Mouse (Mus musculus) heart, embryonic 13.5 days (tissue): ENCODE results near the gene Gm9639. TPM values are rescaled to one million over a fixed set of nuclear protein-coding genes. Genes with fewer than 3 reads are reported as not detected.

Source experiments
- ATAC-seq: fragments of 200-750 bp; cut with Nextera tagmentation; 2 replicates; pipeline ENCODE4 v1.8.0; 2017; ENCODE audit warnings: moderate TSS enrichment; ENCODE audit not compliant: insufficient number of reproducible peaks, low FRiP score, low TSS enrichment; ENCODE audit errors: extremely low read depth
- H3K27ac ChIP-seq: fragments of 300-500 bp; sonication (generic); replicated peaks from 2 replicates; pipeline ENCODE4 v1.5.1; 2015; ENCODE audit warnings: moderate library complexity, mild to moderate bottlenecking, inconsistent platforms
- H3K27me3 ChIP-seq: fragments of 300-500 bp; sonication (generic); replicated peaks from 2 replicates; pipeline ENCODE4 v1.6.1; 2015; ENCODE audit warnings: mild to moderate bottlenecking, inconsistent platforms
- H3K36me3 ChIP-seq: fragments of 300-500 bp; sonication (generic); 2 replicates; pipeline ENCODE4 v1.6.1; 2015; ENCODE audit warnings: mild to moderate bottlenecking, inconsistent platforms
- H3K4me1 ChIP-seq: fragments of 300-500 bp; sonication (generic); 2 replicates; pipeline ENCODE4 v1.6.1; 2015; ENCODE audit warnings: inconsistent platforms
- H3K4me2 ChIP-seq: fragments of 300-500 bp; sonication (generic); 2 replicates; pipeline ENCODE4 v1.6.1; 2015; ENCODE audit warnings: inconsistent platforms, mild to moderate bottlenecking, moderate library complexity
- H3K4me3 ChIP-seq: fragments of 300-500 bp; sonication (generic); 2 replicates; pipeline ENCODE4 v1.5.1; 2015; ENCODE audit warnings: moderate library complexity, mild to moderate bottlenecking, inconsistent platforms
- H3K9ac ChIP-seq: fragments of 300-500 bp; sonication (generic); 2 replicates; pipeline ENCODE4 v1.6.1; 2015; ENCODE audit warnings: inconsistent platforms, mild to moderate bottlenecking, moderate library complexity
- H3K9me3 ChIP-seq: fragments of 300-500 bp; sonication (generic); 2 replicates; pipeline ENCODE4 v1.6.1; 2016; ENCODE audit warnings: inconsistent platforms
- WGBS: fragments of 180-500 bp; shearing (Covaris S2); methylation state at CpG from one replicate; pipeline ENCODE4 v1.1.7; 2015; ENCODE audit warnings: mixed read lengths; 5-methylcytosine and 5-hydroxymethylcytosine counted together
- polyA plus RNA-seq: library from polyadenylated mRNA; unstranded; fragments of >200 nt; fragmentation: Nextera tagmentation; extraction: Ambion mirVana; gene quantifications from 2 replicates; pipeline ENCODE4 v1.2.1, GENCODE M21; 2015

Gene Gm9639
- polyA plus RNA-seq, result not detected in 2 replicates

DNA sequence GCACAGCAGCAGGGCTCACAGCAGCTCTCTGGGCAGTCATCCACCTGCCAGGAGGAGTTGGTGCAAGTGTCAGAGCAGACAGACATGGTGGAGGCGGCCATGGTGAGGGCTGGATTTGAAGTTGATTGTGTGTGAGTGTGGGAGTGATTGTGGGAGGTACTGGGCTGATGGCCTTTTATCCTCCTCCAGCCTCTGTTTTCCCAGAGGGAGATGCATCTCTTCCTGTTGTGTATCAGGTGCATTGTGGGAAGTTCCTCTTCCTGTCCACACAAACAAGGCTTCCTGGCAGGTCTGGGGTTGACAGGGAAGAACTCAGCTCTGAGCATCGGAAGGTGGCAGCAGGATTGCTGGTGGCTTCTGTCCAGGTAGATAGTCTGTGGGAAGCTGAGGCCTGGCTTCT, at the start of gene Gm9639:
Gene Gm9639, minus strand, starts transcription at position 101 of the 400 bp plus-strand sequence.
- H3K4me1 ChIP-seq, result peaks cover 19% of the 10 kb centered on the region
- H3K27ac ChIP-seq, result no peak within 1 kb of the TSS
- H3K9me3 ChIP-seq, result no peaks in the 10 kb centered on the region
- no peaks in the 10 kb centered on the region for H3K27me3 ChIP-seq
- no peak within 1 kb of the TSS for H3K4me2 ChIP-seq
- no peaks in the 10 kb centered on the region for H3K36me3 ChIP-seq
- no peak within 1 kb of the TSS for H3K9ac ChIP-seq
- WGBS, result 57% methylated on average over 2 of the region's 2 CpGs
- no peak within 1 kb of the TSS for H3K4me3 ChIP-seq
- ATAC-seq, result no peak

DNA sequence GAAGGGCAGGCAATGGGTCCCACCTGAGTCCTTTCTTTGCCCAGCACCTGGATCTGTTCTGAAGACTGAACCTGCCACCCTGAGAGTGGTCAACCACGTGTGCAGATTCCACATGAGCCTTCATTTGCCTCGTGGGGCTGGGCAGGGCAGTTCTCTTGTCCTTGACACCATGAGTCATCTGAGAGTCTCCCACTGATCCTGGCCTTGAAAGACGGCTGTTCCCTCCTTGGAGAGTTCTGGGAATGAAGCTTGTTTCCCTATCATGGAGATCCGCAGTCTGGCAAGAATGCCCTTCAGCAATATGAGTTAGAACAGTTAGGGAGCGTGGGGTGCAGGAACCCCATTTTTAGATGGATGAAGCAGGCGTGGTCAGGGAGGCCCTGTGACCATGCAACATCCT, 44.1 kb upstream of the Gm9639 start:
- Histone ChIP-seq H3K4me3 (no peak overlapping the region), H3K27ac (no peak overlapping the region), H3K4me1 (no peaks in the 10 kb centered on the region), H3K27me3 (0 out of 2 replicates have a peak, but pooled peaks cover 5% of the 10 kb centered on the region), H3K9ac (no peak overlapping the region), H3K4me2 (no peak overlapping the region), H3K9me3 (peaks cover 17% of the 10 kb centered on the region), H3K36me3 (no peaks in the 10 kb centered on the region)
- ATAC-seq, result no peak
- 61% methylated on average over 6 of the region's 6 CpGs for WGBS

DNA sequence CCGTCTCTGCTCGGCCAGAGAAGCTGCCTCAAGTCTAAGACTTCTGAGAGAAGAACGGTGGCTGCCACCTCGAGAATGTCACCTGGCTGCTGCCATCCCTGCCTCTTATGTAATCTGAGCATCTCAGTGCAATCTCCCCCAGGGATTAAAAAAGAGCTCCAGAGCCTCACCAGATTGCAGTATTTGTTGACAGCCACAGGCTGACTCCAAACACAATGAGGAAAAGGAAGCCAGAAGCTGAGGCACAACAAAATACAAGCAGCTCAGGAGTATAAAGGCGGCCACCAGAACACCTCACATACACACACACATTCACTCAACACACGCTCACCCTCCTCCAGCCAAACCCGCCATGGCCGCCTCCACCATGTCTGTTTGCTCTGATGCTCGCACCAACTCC, 40.8 kb upstream of the Gm9639 start, which contains the start of gene Krtap10-10:
Gene Krtap10-10, plus strand, starts transcription at position 301 of the 400 bp plus-strand sequence.
- WGBS, result 62% methylated on average over 9 of the region's 9 CpGs
- no peak within 1 kb of the TSS for H3K27ac ChIP-seq

DNA sequence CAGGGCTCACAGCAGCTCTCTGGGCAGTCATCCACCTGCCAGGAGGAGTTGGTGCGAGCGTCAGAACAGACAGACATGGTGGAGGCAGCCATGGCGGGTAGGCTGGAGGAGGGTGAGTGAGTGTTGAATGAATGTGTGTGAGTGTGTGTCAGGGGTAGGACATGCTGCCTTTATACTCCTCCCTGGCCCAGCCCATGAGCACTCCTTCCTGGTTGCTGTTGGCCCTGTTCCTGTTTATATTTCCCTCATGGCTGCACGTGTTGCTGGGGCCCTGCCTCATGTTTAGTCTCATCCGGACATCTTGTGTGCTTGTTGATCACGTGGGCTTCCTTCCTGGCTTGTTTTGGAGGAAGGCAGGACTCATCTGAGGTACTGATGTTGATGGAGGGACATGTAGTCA, 32.1 kb upstream of the Gm9639 start, which contains the start of gene Krtap10-4:
Gene Krtap10-4, minus strand, starts transcription at position 145 of the 400 bp plus-strand sequence.
- Histone ChIP-seq H3K4me3 (no peak within 1 kb of the TSS), H3K27me3 (no peaks in the 10 kb centered on the region), H3K9me3 (peaks cover 4% of the 10 kb centered on the region; the same call in 1 of the 2 replicates), H3K4me2 (no peak within 1 kb of the TSS), H3K4me1 (no peaks in the 10 kb centered on the region), H3K9ac (no peak within 1 kb of the TSS), H3K27ac (no peak within 1 kb of the TSS), H3K36me3 (no peaks in the 10 kb centered on the region)
- ATAC-seq, result no peak
- 52% methylated on average over 6 of the region's 6 CpGs for WGBS

More for the DNA sequence above, 40.8 kb upstream of the Gm9639 start, which contains the start of gene Krtap10-10:
- ATAC-seq, result no peak
- H3K9ac ChIP-seq, result no peak within 1 kb of the TSS
- H3K9me3 ChIP-seq, result no peaks in the 10 kb centered on the region
- H3K4me2 ChIP-seq, result no peak within 1 kb of the TSS
- H3K4me3 ChIP-seq, result no peak within 1 kb of the TSS
- no peaks in the 10 kb centered on the region for H3K36me3 ChIP-seq
- H3K27me3 ChIP-seq, result 0 out of 2 replicates have a peak, but pooled peaks cover 5% of the 10 kb centered on the region
- H3K4me1 ChIP-seq, result no peaks in the 10 kb centered on the region

DNA sequence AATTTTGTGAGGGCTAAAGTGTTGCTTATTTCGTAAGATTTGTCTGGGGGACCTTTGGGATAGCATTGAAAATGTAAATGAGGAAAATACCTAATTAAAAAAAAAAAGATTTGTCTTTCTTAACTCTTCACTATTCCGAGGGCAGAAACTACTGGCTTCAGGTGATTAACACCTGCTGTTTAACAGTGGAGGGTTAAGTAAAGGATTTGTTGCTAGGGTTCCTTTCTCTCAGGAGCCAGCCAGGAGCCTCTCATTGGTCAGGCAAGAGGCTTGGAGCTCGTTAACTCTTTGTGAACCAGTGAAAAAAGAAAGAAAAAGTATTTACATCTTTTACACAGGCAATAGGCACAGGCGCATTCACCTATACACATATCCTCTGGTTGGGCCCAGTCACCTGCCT, 24.3 kb upstream of the Gm9639 start:
- H3K27ac ChIP-seq, result no peak overlapping the region
- peaks cover 4% of the 10 kb centered on the region; the same call in 1 of the 2 replicates for H3K27me3 ChIP-seq
- 35% methylated on average over 4 of the region's 4 CpGs for WGBS
- no peaks in the 10 kb centered on the region for H3K4me1 ChIP-seq
- ATAC-seq, result no peak
- no peak overlapping the region for H3K4me3 ChIP-seq
- H3K9ac ChIP-seq, result no peak overlapping the region
- H3K36me3 ChIP-seq, result no peaks in the 10 kb centered on the region
- H3K9me3 ChIP-seq, result peaks cover 4% of the 10 kb centered on the region; the same call in 1 of the 2 replicates
- H3K4me2 ChIP-seq, result no peak overlapping the region

DNA sequence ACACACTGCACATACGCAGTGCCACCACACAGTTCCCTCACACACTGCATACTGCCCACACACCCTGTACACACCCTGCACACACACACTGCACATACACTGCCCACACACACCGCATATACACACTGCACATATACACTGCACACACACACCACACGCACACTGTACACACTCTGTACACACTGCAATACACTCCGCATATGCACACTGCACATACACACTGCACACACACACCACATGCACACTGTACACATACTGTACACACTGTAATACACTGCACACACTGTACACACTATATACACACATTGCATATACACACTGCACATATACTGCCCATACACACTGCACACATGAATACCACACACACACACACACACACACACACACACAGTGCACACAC, 23.6 kb upstream of the Gm9639 start:
- no peaks in the 10 kb centered on the region for H3K9me3 ChIP-seq
- H3K4me1 ChIP-seq, result no peaks in the 10 kb centered on the region
- no peak overlapping the region for H3K4me2 ChIP-seq
- peaks cover 8% of the 10 kb centered on the region; the same call in 1 of the 2 replicates for H3K27me3 ChIP-seq
- no peaks in the 10 kb centered on the region for H3K36me3 ChIP-seq
- 91% methylated on average over 4 of the region's 4 CpGs for WGBS
- no peak overlapping the region for H3K9ac ChIP-seq
- H3K4me3 ChIP-seq, result no peak overlapping the region
- no peak overlapping the region for H3K27ac ChIP-seq
- ATAC-seq, result peak; percentile 10; the same call in 1 of the 2 replicates

DNA sequence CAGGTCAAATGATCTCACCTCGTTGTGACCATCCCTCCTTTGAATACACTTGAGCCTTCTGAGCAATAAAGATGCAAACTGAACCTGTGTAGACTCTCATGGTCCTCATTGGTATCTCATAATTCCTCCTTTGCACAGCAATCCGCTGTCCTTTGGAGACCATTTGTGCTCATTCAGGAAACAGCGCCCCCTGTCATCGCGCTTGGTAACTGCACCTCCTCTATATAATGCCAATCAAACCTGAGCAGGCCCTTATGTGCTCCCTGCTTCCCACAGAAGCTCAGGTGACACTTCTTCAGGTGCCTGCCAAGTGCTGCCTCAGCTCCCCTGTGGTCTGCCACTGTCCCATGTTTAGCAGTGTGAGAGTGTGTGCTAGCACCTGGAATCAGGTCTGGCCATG, 20.6 kb upstream of the Gm9639 start:
- Histone ChIP-seq H3K27me3 (peaks cover 11% of the 10 kb centered on the region; the same call in 1 of the 2 replicates), H3K4me1 (no peaks in the 10 kb centered on the region), H3K9ac (no peak overlapping the region), H3K9me3 (no peaks in the 10 kb centered on the region), H3K27ac (no peak overlapping the region), H3K36me3 (no peaks in the 10 kb centered on the region), H3K4me2 (no peak overlapping the region), H3K4me3 (no peak overlapping the region)
- ATAC-seq, result no peak
- WGBS, result 21% methylated on average over 5 of the region's 5 CpGs

DNA sequence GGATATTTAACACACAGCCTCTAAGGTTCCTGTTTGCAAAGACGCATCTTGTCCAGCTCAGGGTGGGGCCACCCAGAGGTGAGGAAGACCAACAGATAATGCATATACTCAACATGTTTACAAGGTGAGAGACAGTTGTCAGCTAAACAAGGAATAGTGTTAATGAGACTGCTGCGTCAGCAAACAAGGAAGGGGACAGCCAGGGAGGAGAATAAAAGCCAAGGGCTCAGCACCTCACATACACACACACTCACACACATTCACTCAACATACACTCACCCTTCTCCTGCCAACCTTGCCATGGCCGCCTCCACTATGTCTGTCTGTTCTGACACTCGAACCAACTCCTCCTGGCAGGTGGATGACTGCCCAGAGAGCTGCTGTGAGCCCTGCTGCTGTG, 19.5 kb upstream of the Gm9639 start, which contains the start of gene Gm2696:
Gene Gm2696, plus strand, starts transcription at position 301 of the 400 bp plus-strand sequence.
- peaks cover 11% of the 10 kb centered on the region; the same call in 1 of the 2 replicates for H3K27me3 ChIP-seq
- WGBS, result 37% methylated on average over 4 of the region's 4 CpGs
- H3K4me1 ChIP-seq, result no peaks in the 10 kb centered on the region
- H3K4me3 ChIP-seq, result no peak within 1 kb of the TSS
- no peak within 1 kb of the TSS for H3K4me2 ChIP-seq
- H3K27ac ChIP-seq, result no peak within 1 kb of the TSS
- peaks cover 3% of the 10 kb centered on the region; the same call in 1 of the 2 replicates for H3K9me3 ChIP-seq
- no peak within 1 kb of the TSS for H3K9ac ChIP-seq
- H3K36me3 ChIP-seq, result no peaks in the 10 kb centered on the region
- no peak for ATAC-seq

DNA sequence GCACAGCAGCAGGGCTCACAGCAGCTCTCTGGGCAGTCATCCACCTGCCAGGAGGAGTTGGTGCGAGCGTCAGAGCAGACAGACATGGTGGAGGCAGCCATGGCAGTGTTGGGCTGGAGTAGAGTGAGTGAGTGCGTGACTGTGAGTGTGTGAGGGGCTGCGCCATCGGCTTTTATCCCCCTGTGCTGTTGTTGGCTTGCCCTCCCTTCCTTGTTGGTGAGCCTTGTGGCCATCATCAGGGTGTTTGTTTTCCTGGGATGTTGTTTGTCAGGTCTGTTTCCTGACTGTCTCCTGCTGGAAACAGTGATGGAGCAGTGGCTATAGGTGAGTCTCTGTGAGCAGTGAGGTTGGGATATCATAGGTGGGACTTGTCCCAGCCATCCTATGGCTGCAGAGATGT, 16.9 kb upstream of the Gm9639 start, which contains the start of gene Gm9507:
Gene Gm9507, minus strand, starts transcription at position 101 of the 400 bp plus-strand sequence.
- no peak within 1 kb of the TSS for H3K27ac ChIP-seq
- H3K9ac ChIP-seq, result no peak within 1 kb of the TSS
- H3K27me3 ChIP-seq, result peaks cover 11% of the 10 kb centered on the region; the same call in 1 of the 2 replicates
- ATAC-seq, result no peak
- 58% methylated on average over 5 of the region's 5 CpGs for WGBS
- H3K9me3 ChIP-seq, result peaks cover 3% of the 10 kb centered on the region; the same call in 1 of the 2 replicates
- no peaks in the 10 kb centered on the region for H3K36me3 ChIP-seq
- H3K4me2 ChIP-seq, result no peak within 1 kb of the TSS
- H3K4me1 ChIP-seq, result no peaks in the 10 kb centered on the region
- H3K4me3 ChIP-seq, result no peak within 1 kb of the TSS

DNA sequence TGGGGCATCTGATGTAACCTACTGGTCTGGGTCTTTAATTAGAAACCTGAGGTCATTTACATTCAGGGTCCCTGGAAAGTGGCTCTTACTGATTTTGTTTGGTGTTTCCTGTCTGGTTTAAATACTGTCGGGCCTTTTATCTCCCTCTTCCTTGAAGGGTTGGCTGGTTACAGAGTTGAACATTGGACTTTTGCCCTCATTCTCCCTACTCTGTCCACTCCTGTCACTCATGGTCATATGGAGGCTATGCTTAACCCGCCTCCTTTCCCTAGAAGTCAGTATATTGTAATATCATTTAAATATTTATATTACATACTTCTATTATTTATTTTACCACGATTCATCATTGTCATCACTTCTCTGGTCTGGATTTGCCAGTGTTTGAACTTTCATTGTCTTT, 9.2 kb upstream of the Gm9639 start:
- Histone ChIP-seq H3K4me3 (no peak overlapping the region), H3K9me3 (no peaks in the 10 kb centered on the region), H3K4me1 (peaks cover 4% of the 10 kb centered on the region), H3K36me3 (no peaks in the 10 kb centered on the region), H3K4me2 (no peak overlapping the region), H3K27ac (no peak overlapping the region), H3K9ac (no peak overlapping the region), H3K27me3 (no peaks in the 10 kb centered on the region)
- 62% methylated on average over 3 of the region's 3 CpGs for WGBS
- no peak for ATAC-seq

DNA sequence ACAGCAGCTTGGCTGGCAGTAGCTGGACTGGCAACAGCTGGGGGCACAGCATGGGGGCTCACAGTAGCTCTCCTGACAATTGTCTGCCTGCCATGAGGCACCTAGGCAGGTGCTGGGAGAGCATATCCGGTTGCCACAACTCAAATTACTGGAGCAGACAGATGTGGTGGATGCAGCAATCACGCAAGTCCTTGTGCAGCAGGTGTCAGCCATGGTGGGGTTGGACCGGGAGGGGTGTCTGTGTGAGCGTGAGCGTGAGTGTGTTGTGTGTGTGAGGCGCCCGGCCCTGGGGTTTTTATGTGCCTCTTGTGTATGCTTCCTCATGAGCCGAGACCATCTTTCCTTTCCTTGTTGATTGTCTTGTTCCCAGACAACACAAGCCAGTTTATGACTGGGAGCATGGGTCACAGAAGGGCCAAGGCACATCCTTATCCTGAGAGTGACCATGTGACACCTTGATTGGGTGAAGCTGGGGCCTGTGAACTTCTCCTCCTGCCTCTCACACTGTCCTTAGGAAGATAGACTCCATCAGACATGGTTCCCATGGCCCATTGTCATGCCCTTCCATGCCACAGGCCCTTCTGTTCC, 4.1 kb upstream of the Gm9639 start, which contains the start of gene Gm19668:
Gene Gm19668, minus strand, starts transcription at position 213 of the 588 bp plus-strand sequence.
- H3K36me3 ChIP-seq, result no peaks in the 10 kb centered on the region
- H3K4me1 ChIP-seq, result peaks cover 19% of the 10 kb centered on the region
- H3K4me3 ChIP-seq, result no peak within 1 kb of the TSS
- no peaks in the 10 kb centered on the region for H3K27me3 ChIP-seq
- WGBS, result 53% methylated on average over 8 of the region's 8 CpGs
- no peak within 1 kb of the TSS for H3K9ac ChIP-seq
- H3K4me2 ChIP-seq, result no peak within 1 kb of the TSS
- H3K9me3 ChIP-seq, result no peaks in the 10 kb centered on the region
- no peak for ATAC-seq
- peak within 1 kb of the TSS; percentile 30; the same call in 1 of the 2 replicates for H3K27ac ChIP-seq
